Mouse (Mus musculus): ENCODE data around the gene Gdf15.

GRCm38 (mm10) chr8:70672325-70673078 is 40.2 kb upstream of the Gdf15 start:
- no peak for TF ChIP-seq GATA1 (IDR thresholded peaks at IDR 0.05; ENCODE audit: borderline replicate concordance, low read length)
- TF ChIP-seq FLI1 (IDR thresholded peaks at IDR 0.05; ENCODE audit: low read length): no peak

Measured in megakaryocyte, embryonic 14.5 days (primary cell).